Mouse (Mus musculus) erythroblast, embryonic 14.5 days (primary cell): ENCODE results near the gene Myrf.

Experiments
- GATA1 ChIP-seq: IDR thresholded peaks from 2 replicates; pipeline ENCODE4 v1.6.1; 2012; ENCODE audit warnings: low read length, inconsistent platforms, mixed read lengths
- TAL1 ChIP-seq: IDR thresholded peaks from 3 replicates; pipeline ENCODE4 v1.6.1; 2012; ENCODE audit warnings: low read length, inconsistent platforms, mixed read lengths

DNA sequence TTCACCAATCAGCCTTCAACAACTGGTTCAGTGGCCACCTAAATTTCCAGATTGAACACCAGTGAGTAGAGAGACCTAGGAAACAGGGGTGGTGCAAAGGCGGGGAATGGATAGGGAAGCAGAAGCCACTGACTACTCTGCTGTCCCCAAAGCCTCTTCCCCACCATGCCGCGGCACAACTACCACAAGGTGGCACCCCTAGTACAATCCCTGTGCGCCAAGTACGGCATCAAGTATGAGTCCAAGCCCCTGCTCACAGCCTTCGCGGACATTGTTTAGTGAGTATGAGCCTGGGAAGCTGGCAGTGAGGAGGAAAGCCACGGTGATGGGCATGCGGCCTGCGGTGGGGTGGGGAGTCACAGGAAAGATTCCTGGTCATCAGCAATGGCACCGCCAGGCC is 46.2 kb downstream of the Myrf start:
- TF ChIP-seq GATA1 (no peak), TAL1 (no peak)
